Mouse (Mus musculus): ENCODE measurements at regions not wholly inside any gene's neighbourhood (a gene's known extent, or its start where the extent isn't known, plus 50 kb on each side); places are given as distances from the start of the nearest gene placed in this dataset.
A peak's percentile ranks its signal among the peaks of the same experiment; 100 is the strongest.

- Histone ChIP-seq H3K4me1 (ENCODE audit: insufficient read depth) (no peaks in the 10 kb centered on the region), H3K27me3 (ENCODE audit: insufficient read depth, low read length) (no peaks in the 10 kb centered on the region), H3K27ac (ENCODE audit: low read depth) (no peak overlapping the region), H3K4me3 (ENCODE audit: low read depth, low read length) (no peak overlapping the region), H3K36me3 (ENCODE audit: insufficient read depth) (no peaks in the 10 kb centered on the region), H3K4me2 (no peak overlapping the region), H3K9ac (no peak overlapping the region), H3K9me3 (ENCODE audit: low read depth, low read length) (no peaks in the 10 kb centered on the region)
- 57% methylated on average over 4 of the region's 4 CpGs for WGBS
- peak; percentile 60 for DNase-seq
- no peak; the same call in 1 of the 2 replicates for ATAC-seq (ENCODE audit: insufficient read depth)
- TF ChIP-seq CTCF (IDR thresholded peaks at IDR 0.05; ENCODE audit: low read depth), result no peak
Measured at GRCm38 (mm10) chr1:107993013-107993412, 403.2 kb downstream of the Serpinb8 start.

DNA sequence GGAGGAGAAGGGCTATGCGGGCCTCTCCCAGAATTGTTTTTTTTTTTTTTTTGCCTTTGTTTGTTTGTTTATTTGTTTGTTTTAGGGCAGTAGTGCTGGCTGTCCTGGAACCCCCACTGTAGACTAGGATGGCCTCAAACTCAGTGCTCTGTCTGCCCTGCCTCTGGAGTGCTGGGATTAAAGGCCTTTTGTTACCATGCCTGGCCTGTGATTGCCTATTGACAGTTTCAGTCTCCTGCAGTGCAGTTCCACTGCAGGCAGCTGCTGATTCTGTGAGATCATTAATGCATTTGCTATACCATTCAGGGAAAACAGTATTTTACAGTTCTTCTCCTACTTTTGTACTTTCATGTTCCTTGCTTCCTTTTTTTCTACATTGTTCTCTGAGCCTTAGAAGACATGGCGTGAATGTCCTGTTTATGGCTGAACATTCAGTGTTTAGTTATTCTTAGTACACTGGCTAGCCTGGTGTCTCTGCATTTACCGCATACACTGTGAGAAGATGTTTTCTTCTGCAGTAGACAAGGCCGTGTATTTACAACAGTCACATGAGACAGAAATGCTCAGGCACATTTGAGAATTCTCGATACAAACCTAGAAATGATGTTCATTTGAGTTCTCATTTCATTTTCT, 434.0 kb downstream of the Serpinb8 start:
- WGBS, result 70% methylated on average over 5 of the region's 5 CpGs
- no peak for ATAC-seq (ENCODE audit: insufficient read depth)

DNA sequence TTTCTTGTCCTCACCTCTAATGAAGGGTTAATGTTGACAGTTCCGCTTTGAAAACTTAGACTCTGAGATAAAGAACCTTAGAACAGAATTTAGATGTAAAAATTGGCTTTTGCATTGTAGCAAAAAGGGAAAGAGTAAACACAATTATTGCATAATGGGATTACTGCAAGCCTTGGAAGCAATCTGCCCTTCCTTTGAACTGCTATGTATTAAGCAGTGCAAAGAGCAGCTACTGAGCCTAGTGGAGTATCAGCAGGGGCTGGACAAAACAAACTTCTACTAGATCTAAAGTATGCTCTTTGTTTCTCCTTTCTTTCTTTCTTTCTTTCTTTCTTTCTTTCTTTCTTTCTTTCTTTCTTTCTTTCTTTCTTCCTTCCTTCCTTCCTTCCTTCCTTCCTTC, 434.9 kb downstream of the Serpinb8 start:
- Histone ChIP-seq H3K9me3 (ENCODE audit: low read depth, low read length) (no peaks in the 10 kb centered on the region), H3K36me3 (ENCODE audit: insufficient read depth) (no peaks in the 10 kb centered on the region), H3K27me3 (ENCODE audit: insufficient read depth, low read length) (no peaks in the 10 kb centered on the region), H3K4me1 (ENCODE audit: insufficient read depth) (no peaks in the 10 kb centered on the region), H3K4me2 (no peak overlapping the region), H3K4me3 (ENCODE audit: low read depth, low read length) (no peak overlapping the region), H3K9ac (no peak overlapping the region), H3K27ac (ENCODE audit: low read depth) (no peak overlapping the region)
- 39% methylated on average over 1 of the region's 1 CpGs for whole genome bisulfite sequencing
- DNase-seq (peak; percentile 40), ATAC-seq (ENCODE audit: insufficient read depth) (peak; percentile 54; the same call in 1 of the 2 replicates)
- TF ChIP-seq CTCF (IDR thresholded peaks at IDR 0.05; ENCODE audit: low read depth), result no peak

More for the DNA sequence above, 434.0 kb downstream of the Serpinb8 start:
- Histone ChIP-seq H3K9ac (no peak overlapping the region), H3K27me3 (ENCODE audit: insufficient read depth, low read length) (no peaks in the 10 kb centered on the region), H3K4me2 (no peak overlapping the region), H3K36me3 (ENCODE audit: insufficient read depth) (no peaks in the 10 kb centered on the region), H3K4me3 (ENCODE audit: low read depth, low read length) (no peak overlapping the region), H3K9me3 (ENCODE audit: low read depth, low read length) (no peaks in the 10 kb centered on the region), H3K4me1 (ENCODE audit: insufficient read depth) (no peaks in the 10 kb centered on the region), H3K27ac (ENCODE audit: low read depth) (no peak overlapping the region)
- TF ChIP-seq CTCF (IDR thresholded peaks at IDR 0.05; ENCODE audit: low read depth), result no peak
- no peak for DNase-seq

- Histone ChIP-seq H3K9me3 (ENCODE audit: low read depth, low read length) (no peaks in the 10 kb centered on the region), H3K4me2 (no peak overlapping the region), H3K27ac (ENCODE audit: low read depth) (no peak overlapping the region), H3K4me1 (ENCODE audit: insufficient read depth) (no peaks in the 10 kb centered on the region), H3K4me3 (ENCODE audit: low read depth, low read length) (no peak overlapping the region), H3K27me3 (ENCODE audit: insufficient read depth, low read length) (no peaks in the 10 kb centered on the region), H3K9ac (no peak overlapping the region), H3K36me3 (ENCODE audit: insufficient read depth) (no peaks in the 10 kb centered on the region)
- ATAC-seq (ENCODE audit: insufficient read depth) (no peak), DNase-seq (peak; percentile 63)
- no peak for TF ChIP-seq CTCF (IDR thresholded peaks at IDR 0.05; ENCODE audit: low read depth)
Measured at GRCm38 (mm10) chr1:108026461-108026860, 436.7 kb downstream of the Serpinb8 start.

DNA sequence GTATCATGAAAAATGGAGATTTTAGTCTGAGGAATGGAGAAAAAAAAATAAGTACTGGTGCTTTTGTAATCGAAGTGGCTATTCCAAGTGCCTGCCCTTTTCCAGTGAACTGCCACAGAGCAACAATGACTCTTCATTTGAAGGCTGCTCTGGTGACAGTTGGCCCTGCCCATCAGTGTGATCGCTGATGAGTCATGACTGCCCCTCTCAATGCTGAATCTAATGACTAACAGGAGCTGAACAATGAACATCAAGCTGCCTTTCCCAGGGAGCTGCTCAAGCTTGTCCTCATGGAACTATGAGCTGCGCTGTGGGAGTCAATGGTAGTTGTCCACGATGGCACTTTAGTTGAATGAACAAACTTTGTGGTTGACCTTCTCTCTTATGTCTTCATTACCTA, 456.4 kb downstream of the Serpinb8 start:
- Histone ChIP-seq H3K9me3 (ENCODE audit: low read depth, low read length) (0 out of 2 replicates have a peak, but pooled peaks cover 2% of the 10 kb centered on the region), H3K4me3 (ENCODE audit: low read depth, low read length) (no peak overlapping the region), H3K27me3 (ENCODE audit: insufficient read depth, low read length) (no peaks in the 10 kb centered on the region), H3K4me2 (no peak overlapping the region), H3K4me1 (ENCODE audit: insufficient read depth) (0 out of 2 replicates have a peak, but pooled peaks cover 4% of the 10 kb centered on the region), H3K9ac (no peak overlapping the region), H3K36me3 (ENCODE audit: insufficient read depth) (no peaks in the 10 kb centered on the region), H3K27ac (ENCODE audit: low read depth) (no peak overlapping the region)
- ATAC-seq (ENCODE audit: insufficient read depth), result no peak
- WGBS, result 87% methylated on average over 4 of the region's 4 CpGs
- no peak for TF ChIP-seq CTCF (IDR thresholded peaks at IDR 0.05; ENCODE audit: low read depth)
- DNase-seq, result no peak

DNA sequence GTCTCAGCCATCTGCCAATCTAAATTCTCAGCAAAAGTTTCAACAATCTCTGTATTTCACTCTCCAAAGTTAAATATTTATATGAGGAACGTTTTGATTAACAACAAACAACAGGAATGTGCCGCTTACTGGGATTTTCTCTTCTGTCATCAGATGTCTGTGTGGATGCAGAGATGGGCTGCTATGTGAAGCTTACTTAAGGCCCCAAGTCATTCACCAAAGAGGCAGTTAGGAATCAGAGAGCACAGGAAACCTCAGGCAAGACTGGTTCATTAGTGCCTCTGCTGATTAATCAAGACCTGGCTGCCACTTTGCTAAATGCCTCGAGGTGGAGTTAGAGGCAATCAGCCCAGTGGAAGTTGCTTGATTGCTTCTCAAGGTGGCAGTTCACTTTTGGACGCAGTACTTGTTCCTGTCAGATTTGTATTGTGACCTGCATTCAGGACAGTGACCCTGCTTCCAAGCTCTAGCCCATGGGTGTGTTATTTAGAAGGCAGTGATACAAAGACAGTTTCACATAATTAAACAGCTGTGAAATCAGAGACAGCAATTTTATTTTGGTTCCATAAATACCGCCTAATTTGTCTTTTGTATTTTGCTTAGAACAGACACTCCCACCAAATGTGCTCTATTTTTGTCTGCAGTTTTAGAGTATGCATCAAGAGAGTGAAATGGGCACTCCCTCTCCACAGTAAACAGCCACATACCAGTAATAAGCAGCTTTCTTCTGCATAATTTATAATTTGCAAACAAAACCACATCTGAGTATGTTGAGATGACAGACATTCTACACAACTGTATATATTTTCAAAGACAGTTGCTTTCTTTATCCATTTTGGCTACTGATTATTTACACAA, 457.3 kb downstream of the Serpinb8 start:
- Histone ChIP-seq H3K9me3 (ENCODE audit: low read depth, low read length) (0 out of 2 replicates have a peak, but pooled peaks cover 2% of the 10 kb centered on the region), H3K4me1 (ENCODE audit: insufficient read depth) (0 out of 2 replicates have a peak, but pooled peaks cover 4% of the 10 kb centered on the region), H3K9ac (no peak overlapping the region), H3K36me3 (ENCODE audit: insufficient read depth) (no peaks in the 10 kb centered on the region), H3K4me2 (no peak overlapping the region), H3K4me3 (ENCODE audit: low read depth, low read length) (no peak overlapping the region), H3K27ac (ENCODE audit: low read depth) (no peak overlapping the region), H3K27me3 (ENCODE audit: insufficient read depth, low read length) (no peaks in the 10 kb centered on the region)
- no peak for TF ChIP-seq CTCF (IDR thresholded peaks at IDR 0.05; ENCODE audit: low read depth)
- DNase-seq (peak; percentile 29), ATAC-seq (ENCODE audit: insufficient read depth) (peak; percentile 80; the same call in 1 of the 2 replicates)
- 33% methylated on average over 5 of the region's 5 CpGs for WGBS

DNA sequence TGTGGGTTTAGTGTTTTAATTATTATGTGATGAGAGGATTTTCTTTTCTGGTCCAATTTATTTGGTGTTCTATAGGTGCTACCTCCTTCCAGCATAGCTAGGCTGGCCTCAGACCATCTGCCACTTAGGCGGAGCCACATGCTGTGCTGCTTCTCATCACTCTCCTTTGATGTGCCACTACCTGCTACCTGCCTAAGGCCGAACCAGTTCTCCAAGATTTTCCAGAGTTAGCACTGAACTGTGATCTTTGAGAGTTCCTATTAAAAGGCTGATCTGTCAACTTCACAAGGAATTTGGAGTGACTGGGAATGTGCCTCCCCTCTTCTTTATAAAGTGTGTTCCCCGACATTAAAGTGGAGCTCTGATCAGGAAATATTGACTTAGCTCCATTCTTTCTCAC, 504.8 kb downstream of the Serpinb8 start:
- Histone ChIP-seq H3K27ac (ENCODE audit: low read depth) (no peak overlapping the region), H3K36me3 (ENCODE audit: insufficient read depth) (no peaks in the 10 kb centered on the region), H3K4me2 (no peak overlapping the region), H3K27me3 (ENCODE audit: insufficient read depth, low read length) (no peaks in the 10 kb centered on the region), H3K9ac (no peak overlapping the region), H3K4me1 (ENCODE audit: insufficient read depth) (no peaks in the 10 kb centered on the region), H3K4me3 (ENCODE audit: low read depth, low read length) (no peak overlapping the region), H3K9me3 (ENCODE audit: low read depth, low read length) (no peaks in the 10 kb centered on the region)
- TF ChIP-seq CTCF (IDR thresholded peaks at IDR 0.05; ENCODE audit: low read depth), result no peak
- peak; percentile 73; the same call in 1 of the 2 replicates for ATAC-seq (ENCODE audit: insufficient read depth)
- WGBS, result 41% methylated on average over 3 of the region's 3 CpGs
- DNase-seq, result peak; percentile 42

All from lung, embryonic 14.5 days (tissue).